Mouse (Mus musculus): ENCODE measurements at regions not wholly inside any gene's neighbourhood (a gene's known extent, or its start where the extent isn't known, plus 50 kb on each side); places are given as distances from the start of the nearest gene placed in this dataset.

GRCm38 (mm10) chr15:72101730-72102129 is 1732.6 kb upstream of the Gm6569 start:
- WGBS, result 97% methylated on average over 1 of the region's 1 CpGs

GRCm38 (mm10) chr15:72105830-72106413 is 1728.4 kb upstream of the Gm6569 start:
- H3K27ac ChIP-seq (replicated peaks; ENCODE audit: low read depth, low read length), result no peak overlapping the region
- no peak overlapping the region for H3K9ac ChIP-seq (ENCODE audit: low read length)
- WGBS, result 69% methylated on average over 4 of the region's 4 CpGs
- no peaks in the 10 kb centered on the region for H3K9me3 ChIP-seq (ENCODE audit: control insufficient read depth, low read length)
- DNase-seq (ENCODE audit: low spot score) (no peak), ATAC-seq (ENCODE audit: insufficient number of reproducible peaks, low FRiP score, low TSS enrichment, low read depth) (no peak)
- H3K4me3 ChIP-seq (ENCODE audit: low read depth, low read length), result no peak overlapping the region
- no peak overlapping the region for H3K4me2 ChIP-seq (ENCODE audit: low read depth, severe bottlenecking)
- H3K36me3 ChIP-seq (ENCODE audit: control insufficient read depth, insufficient read depth, low read length), result no peaks in the 10 kb centered on the region
- no peaks in the 10 kb centered on the region for H3K4me1 ChIP-seq (ENCODE audit: control insufficient read depth, insufficient read depth, low read length)
- no peaks in the 10 kb centered on the region for H3K27me3 ChIP-seq (ENCODE audit: control insufficient read depth, insufficient read depth, low read length)

More at GRCm38 (mm10) chr15:72101730-72102129, 1732.6 kb upstream of the Gm6569 start:
- Histone ChIP-seq H3K9me3 (ENCODE audit: control insufficient read depth, low read length) (no peaks in the 10 kb centered on the region), H3K4me3 (ENCODE audit: low read depth, low read length) (no peak overlapping the region), H3K4me1 (ENCODE audit: control insufficient read depth, insufficient read depth, low read length) (no peaks in the 10 kb centered on the region), H3K9ac (ENCODE audit: low read length) (no peak overlapping the region), H3K36me3 (ENCODE audit: control insufficient read depth, insufficient read depth, low read length) (no peaks in the 10 kb centered on the region), H3K27ac (replicated peaks; ENCODE audit: low read depth, low read length) (no peak overlapping the region), H3K4me2 (ENCODE audit: low read depth, severe bottlenecking) (no peak overlapping the region), H3K27me3 (ENCODE audit: control insufficient read depth, insufficient read depth, low read length) (no peaks in the 10 kb centered on the region)
- ATAC-seq (ENCODE audit: insufficient number of reproducible peaks, low FRiP score, low TSS enrichment, low read depth), result no peak
- no peak for DNase-seq (ENCODE audit: low spot score)

GRCm38 (mm10) chr15:72110520-72110919 is 1723.8 kb upstream of the Gm6569 start:
- no peak overlapping the region for H3K4me3 ChIP-seq (ENCODE audit: low read depth, low read length)
- ATAC-seq (ENCODE audit: insufficient number of reproducible peaks, low FRiP score, low TSS enrichment, low read depth), result no peak
- no peak overlapping the region for H3K4me2 ChIP-seq (ENCODE audit: low read depth, severe bottlenecking)
- H3K9ac ChIP-seq (ENCODE audit: low read length), result no peak overlapping the region
- WGBS, result 92% methylated on average over 1 of the region's 1 CpGs
- no peaks in the 10 kb centered on the region for H3K9me3 ChIP-seq (ENCODE audit: control insufficient read depth, low read length)
- no peak overlapping the region for H3K27ac ChIP-seq (replicated peaks; ENCODE audit: low read depth, low read length)
- no peaks in the 10 kb centered on the region for H3K36me3 ChIP-seq (ENCODE audit: control insufficient read depth, insufficient read depth, low read length)
- H3K27me3 ChIP-seq (ENCODE audit: control insufficient read depth, insufficient read depth, low read length), result no peaks in the 10 kb centered on the region
- H3K4me1 ChIP-seq (ENCODE audit: control insufficient read depth, insufficient read depth, low read length), result no peaks in the 10 kb centered on the region
- DNase-seq (ENCODE audit: low spot score), result no peak

- H3K4me1 ChIP-seq (ENCODE audit: control insufficient read depth, insufficient read depth, low read length), result no peaks in the 10 kb centered on the region
- no peak for ATAC-seq (ENCODE audit: insufficient number of reproducible peaks, low FRiP score, low TSS enrichment, low read depth)
- H3K9ac ChIP-seq (ENCODE audit: low read length), result no peak overlapping the region
- H3K27me3 ChIP-seq (ENCODE audit: control insufficient read depth, insufficient read depth, low read length), result no peaks in the 10 kb centered on the region
- no peak overlapping the region for H3K27ac ChIP-seq (replicated peaks; ENCODE audit: low read depth, low read length)
- H3K36me3 ChIP-seq (ENCODE audit: control insufficient read depth, insufficient read depth, low read length), result no peaks in the 10 kb centered on the region
- DNase-seq (ENCODE audit: low spot score), result no peak
- WGBS, result 81% methylated on average over 4 of the region's 4 CpGs
- no peak overlapping the region for H3K4me3 ChIP-seq (ENCODE audit: low read depth, low read length)
- H3K9me3 ChIP-seq (ENCODE audit: control insufficient read depth, low read length), result no peaks in the 10 kb centered on the region
- H3K4me2 ChIP-seq (ENCODE audit: low read depth, severe bottlenecking), result no peak overlapping the region
These were observed 1717.6 kb upstream of the Gm6569 start for GRCm38 (mm10) chr15:72116772-72117171.

- Histone ChIP-seq H3K9me3 (ENCODE audit: control insufficient read depth, low read length) (no peaks in the 10 kb centered on the region), H3K27ac (replicated peaks; ENCODE audit: low read depth, low read length) (no peak overlapping the region), H3K36me3 (ENCODE audit: control insufficient read depth, insufficient read depth, low read length) (no peaks in the 10 kb centered on the region), H3K27me3 (ENCODE audit: control insufficient read depth, insufficient read depth, low read length) (no peaks in the 10 kb centered on the region), H3K9ac (ENCODE audit: low read length) (no peak overlapping the region), H3K4me1 (ENCODE audit: control insufficient read depth, insufficient read depth, low read length) (no peaks in the 10 kb centered on the region), H3K4me3 (ENCODE audit: low read depth, low read length) (no peak overlapping the region), H3K4me2 (ENCODE audit: low read depth, severe bottlenecking) (no peak overlapping the region)
- 82% methylated on average over 8 of the region's 8 CpGs for WGBS
- no peak for DNase-seq (ENCODE audit: low spot score)
- ATAC-seq (ENCODE audit: insufficient number of reproducible peaks, low FRiP score, low TSS enrichment, low read depth), result no peak
These were observed 1700.1 kb upstream of the Gm6569 start for GRCm38 (mm10) chr15:72134226-72134625.

GRCm38 (mm10) chr15:72135992-72136617 is 1698.3 kb upstream of the Gm6569 start:
- ATAC-seq (ENCODE audit: insufficient number of reproducible peaks, low FRiP score, low TSS enrichment, low read depth) (no peak), DNase-seq (ENCODE audit: low spot score) (no peak)
- no peak overlapping the region for H3K4me2 ChIP-seq (ENCODE audit: low read depth, severe bottlenecking)
- WGBS, result 87% methylated on average over 4 of the region's 4 CpGs
- H3K36me3 ChIP-seq (ENCODE audit: control insufficient read depth, insufficient read depth, low read length), result no peaks in the 10 kb centered on the region
- H3K4me3 ChIP-seq (ENCODE audit: low read depth, low read length), result no peak overlapping the region
- no peaks in the 10 kb centered on the region for H3K4me1 ChIP-seq (ENCODE audit: control insufficient read depth, insufficient read depth, low read length)
- no peak overlapping the region for H3K9ac ChIP-seq (ENCODE audit: low read length)
- no peaks in the 10 kb centered on the region for H3K27me3 ChIP-seq (ENCODE audit: control insufficient read depth, insufficient read depth, low read length)
- no peak overlapping the region for H3K27ac ChIP-seq (replicated peaks; ENCODE audit: low read depth, low read length)
- H3K9me3 ChIP-seq (ENCODE audit: control insufficient read depth, low read length), result no peaks in the 10 kb centered on the region

- Histone ChIP-seq H3K4me3 (ENCODE audit: low read depth, low read length) (no peak overlapping the region), H3K36me3 (ENCODE audit: control insufficient read depth, insufficient read depth, low read length) (no peaks in the 10 kb centered on the region), H3K9me3 (ENCODE audit: control insufficient read depth, low read length) (no peaks in the 10 kb centered on the region), H3K27me3 (ENCODE audit: control insufficient read depth, insufficient read depth, low read length) (no peaks in the 10 kb centered on the region), H3K4me2 (ENCODE audit: low read depth, severe bottlenecking) (no peak overlapping the region), H3K9ac (ENCODE audit: low read length) (no peak overlapping the region), H3K4me1 (ENCODE audit: control insufficient read depth, insufficient read depth, low read length) (no peaks in the 10 kb centered on the region), H3K27ac (replicated peaks; ENCODE audit: low read depth, low read length) (no peak overlapping the region)
- ATAC-seq (ENCODE audit: insufficient number of reproducible peaks, low FRiP score, low TSS enrichment, low read depth) (no peak), DNase-seq (ENCODE audit: low spot score) (no peak)
- WGBS, result 88% methylated on average over 2 of the region's 2 CpGs
These were observed 1694.2 kb upstream of the Gm6569 start for GRCm38 (mm10) chr15:72140122-72140521.

- no peak overlapping the region for H3K4me3 ChIP-seq (ENCODE audit: low read depth, low read length)
- H3K27ac ChIP-seq (replicated peaks; ENCODE audit: low read depth, low read length), result no peak overlapping the region
- H3K27me3 ChIP-seq (ENCODE audit: control insufficient read depth, insufficient read depth, low read length), result no peaks in the 10 kb centered on the region
- no peaks in the 10 kb centered on the region for H3K9me3 ChIP-seq (ENCODE audit: control insufficient read depth, low read length)
- WGBS, result 83% methylated on average over 6 of the region's 6 CpGs
- no peak overlapping the region for H3K9ac ChIP-seq (ENCODE audit: low read length)
- DNase-seq (ENCODE audit: low spot score) (no peak), ATAC-seq (ENCODE audit: insufficient number of reproducible peaks, low FRiP score, low TSS enrichment, low read depth) (no peak)
- no peaks in the 10 kb centered on the region for H3K4me1 ChIP-seq (ENCODE audit: control insufficient read depth, insufficient read depth, low read length)
- H3K4me2 ChIP-seq (ENCODE audit: low read depth, severe bottlenecking), result no peak overlapping the region
- no peaks in the 10 kb centered on the region for H3K36me3 ChIP-seq (ENCODE audit: control insufficient read depth, insufficient read depth, low read length)
These were observed 1683.8 kb upstream of the Gm6569 start for GRCm38 (mm10) chr15:72150581-72150980.

GRCm38 (mm10) chr15:72158505-72158904 is 1675.9 kb upstream of the Gm6569 start:
- no peaks in the 10 kb centered on the region for H3K4me1 ChIP-seq (ENCODE audit: control insufficient read depth, insufficient read depth, low read length)
- no peak for DNase-seq (ENCODE audit: low spot score)
- no peak overlapping the region for H3K4me3 ChIP-seq (ENCODE audit: low read depth, low read length)
- ATAC-seq (ENCODE audit: insufficient number of reproducible peaks, low FRiP score, low TSS enrichment, low read depth), result no peak
- H3K27me3 ChIP-seq (ENCODE audit: control insufficient read depth, insufficient read depth, low read length), result no peaks in the 10 kb centered on the region
- H3K9me3 ChIP-seq (ENCODE audit: control insufficient read depth, low read length), result no peaks in the 10 kb centered on the region
- no peak overlapping the region for H3K9ac ChIP-seq (ENCODE audit: low read length)
- no peak overlapping the region for H3K4me2 ChIP-seq (ENCODE audit: low read depth, severe bottlenecking)
- no peak overlapping the region for H3K27ac ChIP-seq (replicated peaks; ENCODE audit: low read depth, low read length)
- WGBS, result 58% methylated on average over 3 of the region's 3 CpGs
- no peaks in the 10 kb centered on the region for H3K36me3 ChIP-seq (ENCODE audit: control insufficient read depth, insufficient read depth, low read length)

Measured in limb, embryonic 11.5 days (tissue).